Mouse (Mus musculus) left cerebral cortex, adult 8-10 months (tissue): Measurements from ENCODE around the gene Parl. TPM values are rescaled to one million over a fixed set of nuclear protein-coding genes. Genes with fewer than 3 reads are reported as not detected.

Experiments used
- DNase-seq, 2 experiments: peaks; one replicate each; pipeline ENCODE4 v3.0.0; 2022; ENCODE audit warnings: low spot score in 2 of 2
- total RNA-seq, 4 experiments: library from RNA; stranded (reverse); gene quantifications; 2 replicates each; pipeline ENCODE4 v1.2.4; 2022

The Parl gene
- total RNA-seq, 4 experiments from 2014 or later: 58.4 to 67.2 (median 65.8) TPM

DNA sequence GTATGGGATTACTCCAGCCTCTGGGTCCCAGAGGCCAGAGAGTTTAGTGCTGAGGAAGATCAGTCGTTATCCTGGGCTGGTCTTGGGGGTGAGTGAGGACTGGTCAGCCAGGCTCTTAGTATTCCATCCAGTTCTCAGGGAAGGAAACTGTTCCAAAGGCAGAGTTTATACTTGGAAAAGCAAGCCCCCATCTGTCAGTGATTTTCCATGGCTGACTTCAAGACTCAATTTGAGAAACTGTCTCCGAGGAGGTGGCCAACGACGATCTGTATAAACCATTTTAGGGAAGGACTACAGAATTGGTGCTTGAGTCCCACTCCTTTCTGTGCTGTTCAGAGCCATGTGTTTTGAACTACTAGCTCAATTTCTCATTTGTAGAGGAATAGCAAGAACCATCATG is 63.5 kb downstream of the Parl start:
- DNase-seq: no peak

DNA sequence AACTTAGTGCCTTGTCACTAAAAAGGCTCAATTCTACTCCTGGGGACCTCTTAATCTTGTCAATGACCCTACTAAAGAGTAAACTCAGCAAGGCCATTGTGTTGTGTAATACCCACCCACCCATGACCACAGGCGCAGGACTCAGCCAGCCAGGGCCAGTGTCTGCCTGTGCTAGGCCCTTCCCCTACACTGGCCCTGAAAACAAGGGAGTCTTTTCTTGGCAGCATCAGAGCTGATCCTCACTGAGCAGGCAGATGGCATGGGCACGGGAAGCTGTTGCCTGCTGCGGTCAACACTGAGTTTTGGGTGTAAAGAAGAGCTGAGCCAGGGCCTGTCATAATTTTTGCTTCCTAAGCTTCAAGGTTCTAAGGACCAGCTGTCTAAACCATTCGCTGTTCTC is 64.8 kb downstream of the Parl start:
- DNase-seq: peak in 1 of 2 experiments; percentile 43

DNA sequence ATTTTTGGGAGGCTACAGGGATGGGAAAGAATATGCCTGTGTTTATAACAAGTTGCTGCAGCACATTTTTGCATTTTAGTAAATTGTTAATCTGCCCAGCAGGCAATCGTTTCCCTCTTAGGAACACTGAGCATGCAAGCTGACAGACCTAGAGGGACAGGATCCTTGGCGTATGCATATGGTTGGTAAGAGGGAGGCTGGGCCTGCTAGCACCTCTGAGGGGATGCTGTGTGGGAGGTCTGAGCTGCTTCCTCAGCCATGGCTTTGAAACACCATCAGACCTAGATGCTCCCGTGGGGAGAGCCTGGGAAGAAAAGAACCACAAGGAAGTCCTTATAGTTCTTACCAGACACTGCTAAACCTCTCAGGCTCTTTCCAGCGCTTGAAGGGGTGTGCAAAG is 67.8 kb downstream of the Parl start:
- no peak for DNase-seq

Other genes starting within 250 kb of the Parl start
- gene Klhl24, start 204.8 kb downstream of the Parl start, total RNA-seq: 10 to 100 TPM; 75.5 to 87.5 (median 82.7) TPM
- 10 to 100 TPM; 30.1 to 39.2 (median 33.4) TPM for gene Yeats2, start 161.3 kb downstream of the Parl start, total RNA-seq
- gene Map6d1, start 61.0 kb downstream of the Parl start, total RNA-seq: 10 to 100 TPM; 34.4 to 42.8 (median 37.9) TPM
- gene Cyp2ab1, start 23.0 kb upstream of the Parl start, total RNA-seq: not detected
- 100 to 1,000 TPM; 189 to 219 (median 203) TPM for gene Abcc5, start 124.0 kb upstream of the Parl start, total RNA-seq
- 10 to 100 TPM; 57.3 to 62.6 (median 59.3) TPM for gene Eif2b5, start 196.4 kb upstream of the Parl start, total RNA-seq
- 10 to 100 TPM; 50.6 to 55.9 (median 54.9) TPM for gene Dvl3, start 214.6 kb upstream of the Parl start, total RNA-seq
- 100 to 1,000 TPM; 794 to 854 (median 817) TPM for gene Ap2m1, start 233.1 kb upstream of the Parl start, total RNA-seq
- gene Abcf3, start 246.2 kb upstream of the Parl start, total RNA-seq: 100 to 1,000 TPM; 102 to 130 (median 119) TPM